Mouse (Mus musculus) forebrain, embryonic 10.5 days (tissue): ENCODE results near the gene Ttk. TPM values are rescaled to one million over a fixed set of nuclear protein-coding genes. Genes with fewer than 3 reads are reported as not detected.

Source experiments
- DNase-seq: peaks from one replicate; pipeline ENCODE4 v3.0.0-alpha.2; 2017; ENCODE audit warnings: low spot score; ENCODE audit errors: extremely low spot score
- H3K27ac ChIP-seq: fragments of 300-500 bp; sonication (generic); 2 replicates; pipeline ENCODE4 v1.5.1; 2016; ENCODE audit warnings: mild to moderate bottlenecking
- H3K27me3 ChIP-seq: fragments of 300-500 bp; sonication (generic); 2 replicates; pipeline ENCODE4 v1.6.1; 2016; ENCODE audit warnings: mild to moderate bottlenecking; ENCODE audit not compliant: poor library complexity, severe bottlenecking
- H3K36me3 ChIP-seq: fragments of 300-500 bp; sonication (generic); replicated peaks from 2 replicates; pipeline ENCODE4 v1.6.1; 2016; ENCODE audit warnings: mild to moderate bottlenecking, moderate library complexity
- H3K4me1 ChIP-seq: fragments of 300-500 bp; sonication (generic); 2 replicates; pipeline ENCODE4 v1.6.1; 2016
- H3K4me3 ChIP-seq: fragments of 300-500 bp; sonication (generic); 2 replicates; pipeline ENCODE4 v1.5.1; 2016; ENCODE audit warnings: mild to moderate bottlenecking, moderate library complexity
- H3K9me3 ChIP-seq: fragments of 300-500 bp; sonication (generic); 2 replicates; pipeline ENCODE4 v1.6.1; 2016; ENCODE audit warnings: mild to moderate bottlenecking, moderate library complexity
- WGBS: fragments of 180-500 bp; shearing (Covaris S2); methylation state at CpG from one replicate; pipeline ENCODE4 v1.1.7; 2016; 5-methylcytosine and 5-hydroxymethylcytosine counted together
- polyA plus RNA-seq: library from polyadenylated mRNA; unstranded; fragments of >200 nt; fragmentation: Nextera tagmentation; extraction: Ambion mirVana; gene quantifications from 2 replicates; pipeline ENCODE4 v1.2.1, GENCODE M21; 2016

Ttk gene
- polyA plus RNA-seq, 1 experiment from 2014 or later: 53.6 TPM

DNA sequence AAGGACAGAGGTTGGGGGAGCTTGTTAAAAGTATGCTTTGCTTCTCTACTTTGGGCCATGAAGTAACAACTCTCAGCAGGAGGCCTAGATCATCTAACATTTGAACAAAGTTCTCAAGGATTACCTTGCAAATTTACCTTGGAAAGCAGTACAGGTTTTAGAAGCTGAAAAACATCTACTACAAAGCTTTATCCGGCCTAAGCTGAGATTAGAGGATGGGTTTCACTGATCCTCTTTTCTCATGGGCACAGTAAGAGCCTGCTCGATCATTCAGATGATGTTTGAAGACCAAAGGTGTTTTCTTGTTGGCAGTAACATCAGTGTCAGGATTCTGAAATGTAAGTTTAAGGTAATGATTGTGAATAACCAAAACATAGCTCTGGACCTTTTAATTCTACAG lies 76.4 kb downstream of the Ttk start:
- no peaks in the 10 kb centered on the region for H3K4me1 ChIP-seq
- 79% methylated on average over 2 of the region's 2 CpGs for WGBS
- no peaks in the 10 kb centered on the region for H3K36me3 ChIP-seq
- no peaks in the 10 kb centered on the region for H3K27me3 ChIP-seq
- no peaks in the 10 kb centered on the region for H3K9me3 ChIP-seq
- H3K27ac ChIP-seq: no peak overlapping the region
- DNase-seq: no peak
- H3K4me3 ChIP-seq: no peak overlapping the region

Other genes starting within 250 kb of the Ttk start
- 30.4 and 32.5 TPM in 2 replicates for gene Elovl4, start 28.4 kb upstream of the Ttk start, polyA plus RNA-seq
- 66.4 and 66.8 TPM in 2 replicates for gene Bckdhb, start 90.5 kb downstream of the Ttk start, polyA plus RNA-seq